Mouse (Mus musculus): Measurements from ENCODE around the gene Efna5.

Gene Efna5

DNA sequence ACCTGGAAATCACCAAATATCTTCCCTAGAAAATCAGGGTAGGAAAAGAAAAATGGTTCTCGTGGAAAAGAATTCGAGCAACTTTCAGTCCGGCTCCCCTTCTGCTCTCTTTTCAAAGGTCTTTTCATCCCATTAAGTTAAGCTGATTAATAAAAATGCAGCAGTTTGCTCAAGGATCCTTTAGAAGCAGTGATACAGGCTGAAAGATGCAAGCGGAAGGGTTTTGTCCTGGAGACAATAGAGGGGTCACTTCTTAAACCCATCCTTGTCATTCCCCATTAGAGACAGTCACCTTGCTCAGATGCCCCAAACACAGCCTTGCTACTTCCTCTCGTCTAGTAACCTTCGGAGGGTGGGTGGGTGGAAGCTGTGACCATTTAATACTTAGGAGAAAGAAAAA is 27.4 kb downstream of the Efna5 start:
- DNase-seq (ENCODE audit: low spot score in 2 of 2), result no peak

GRCm38 (mm10) chr17:62852822-62853608 is 28.1 kb downstream of the Efna5 start:
- DNase-seq (ENCODE audit: low spot score in 2 of 2), result no peak

GRCm38 (mm10) chr17:62851268-62851667 is 29.8 kb downstream of the Efna5 start:
- no peak for DNase-seq (ENCODE audit: low spot score in 2 of 2)

DNA sequence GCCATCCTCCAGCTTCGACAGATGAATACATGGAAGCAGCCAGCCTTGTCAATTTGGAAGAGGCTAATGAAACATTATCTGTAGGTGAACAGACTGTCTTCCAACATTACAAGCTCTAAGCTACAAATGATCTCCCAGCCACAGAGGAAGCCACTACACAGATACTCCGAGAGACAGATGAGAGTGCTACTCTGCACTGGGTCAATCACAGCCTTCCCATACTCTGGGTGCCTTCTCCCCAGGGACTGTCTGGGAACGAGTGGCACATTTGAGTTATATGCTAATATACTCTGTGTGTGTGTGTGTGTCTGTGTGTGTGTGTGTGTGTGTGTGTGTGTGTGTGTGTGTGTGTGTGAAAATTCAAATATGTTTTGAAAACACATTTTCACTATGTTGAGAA is 30.5 kb downstream of the Efna5 start:
- no peak for DNase-seq (ENCODE audit: low spot score in 2 of 2)

- no peak for DNase-seq (ENCODE audit: low spot score in 2 of 2)
Measured at GRCm38 (mm10) chr17:62849676-62850075, 31.4 kb downstream of the Efna5 start.

DNA sequence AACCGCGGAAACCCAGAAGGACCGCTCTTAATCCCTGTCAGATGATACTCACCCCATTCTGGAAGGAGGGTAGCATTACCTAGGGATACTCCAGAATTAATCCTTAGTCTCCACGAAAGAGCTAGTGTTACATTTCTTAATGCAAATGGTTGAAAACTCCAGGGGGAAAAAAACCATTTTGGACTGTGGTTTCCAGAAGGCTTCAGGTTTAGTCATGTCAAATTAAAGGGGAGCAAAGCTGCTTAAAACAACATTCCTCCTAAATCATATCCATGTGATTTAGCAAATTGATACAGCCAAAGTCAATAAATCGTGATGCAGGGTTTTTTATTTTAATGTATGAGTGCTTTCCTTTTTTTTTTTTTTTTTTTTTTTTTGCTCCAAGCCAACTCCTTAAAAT is 35.5 kb downstream of the Efna5 start:
- no peak for DNase-seq (ENCODE audit: low spot score in 2 of 2)

- DNase-seq (ENCODE audit: low spot score in 2 of 2), result peak in 1 of 2 experiments; percentile 40
Measured at GRCm38 (mm10) chr17:62844329-62844728, 36.8 kb downstream of the Efna5 start.

GRCm38 (mm10) chr17:62837336-62837735 is 43.8 kb downstream of the Efna5 start:
- no peak for DNase-seq (ENCODE audit: low spot score in 2 of 2)

- no peak for DNase-seq (ENCODE audit: low spot score in 2 of 2)
Measured at GRCm38 (mm10) chr17:62836598-62837106, 44.5 kb downstream of the Efna5 start.

DNA sequence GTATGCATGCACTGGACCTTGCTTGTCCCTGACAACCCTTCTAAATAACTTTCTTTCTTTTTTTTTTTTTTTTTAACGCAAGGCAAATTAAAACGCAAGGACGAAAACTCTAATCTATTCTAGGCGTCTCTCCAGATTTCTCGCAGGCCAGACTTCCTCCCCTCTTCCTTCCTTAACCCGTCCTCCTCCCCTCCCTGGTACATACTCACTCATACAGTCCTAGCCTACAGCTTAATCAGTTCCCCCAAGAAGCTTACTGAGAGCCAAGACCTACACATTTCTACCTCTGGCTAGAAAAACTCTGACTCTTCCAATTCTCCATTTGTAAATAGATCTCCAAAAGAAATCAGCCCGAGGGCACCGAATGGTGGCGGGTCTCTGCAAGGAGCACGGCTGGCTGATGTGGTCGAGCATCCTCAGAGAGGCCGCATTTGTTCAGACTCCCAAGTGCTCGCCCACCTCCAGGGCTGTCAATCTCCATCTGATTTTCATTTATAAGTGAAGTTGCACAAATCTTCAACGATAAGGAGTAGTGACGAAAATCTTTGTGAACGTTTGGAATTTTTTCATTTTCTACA is 48.5 kb downstream of the Efna5 start:
- no peak for DNase-seq (ENCODE audit: low spot score in 2 of 2)

DNA sequence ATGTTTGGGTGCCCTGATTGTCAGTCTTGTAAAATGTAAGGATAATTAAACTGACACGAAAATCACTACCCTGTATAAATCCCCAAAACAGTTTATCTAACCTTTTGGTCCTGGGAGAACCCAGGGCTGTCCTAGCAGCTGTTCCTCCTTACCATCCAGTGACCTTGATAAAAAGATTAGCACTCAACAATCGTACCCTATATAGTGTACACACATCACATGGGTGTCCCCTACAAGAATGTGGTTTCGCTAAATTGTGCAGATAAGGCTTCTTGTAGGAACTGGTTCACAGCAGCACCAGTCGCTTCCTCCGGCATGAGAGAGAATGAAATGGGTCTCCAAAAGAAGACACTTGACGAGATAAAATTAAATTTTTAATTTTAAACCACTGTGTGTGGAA is 53.6 kb downstream of the Efna5 start:
- DNase-seq (ENCODE audit: low spot score in 2 of 2), result no peak

GRCm38 (mm10) chr17:62821219-62821618 is 59.9 kb downstream of the Efna5 start:
- no peak for DNase-seq (ENCODE audit: low spot score in 2 of 2)

DNA sequence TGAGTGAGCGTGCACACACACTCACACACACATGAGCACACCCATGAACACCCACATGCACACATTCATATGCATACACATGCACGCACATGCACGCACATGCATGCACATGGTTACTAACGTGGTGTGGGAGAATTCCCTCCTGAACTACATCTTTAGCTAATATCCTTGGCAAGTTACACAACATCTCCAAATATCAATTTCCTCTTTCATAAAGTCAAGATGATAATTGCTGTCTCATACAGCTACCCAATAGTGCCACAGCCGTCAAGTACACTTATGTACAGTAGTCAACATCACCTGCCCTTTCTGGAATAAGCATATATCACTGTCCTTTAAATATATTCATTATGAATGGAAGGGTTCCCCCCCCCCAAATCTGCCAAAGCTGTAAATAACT is 61.2 kb downstream of the Efna5 start:
- no peak for DNase-seq (ENCODE audit: low spot score in 2 of 2)

GRCm38 (mm10) chr17:62818821-62819220 is 62.3 kb downstream of the Efna5 start:
- no peak for DNase-seq (ENCODE audit: low spot score in 2 of 2)

DNA sequence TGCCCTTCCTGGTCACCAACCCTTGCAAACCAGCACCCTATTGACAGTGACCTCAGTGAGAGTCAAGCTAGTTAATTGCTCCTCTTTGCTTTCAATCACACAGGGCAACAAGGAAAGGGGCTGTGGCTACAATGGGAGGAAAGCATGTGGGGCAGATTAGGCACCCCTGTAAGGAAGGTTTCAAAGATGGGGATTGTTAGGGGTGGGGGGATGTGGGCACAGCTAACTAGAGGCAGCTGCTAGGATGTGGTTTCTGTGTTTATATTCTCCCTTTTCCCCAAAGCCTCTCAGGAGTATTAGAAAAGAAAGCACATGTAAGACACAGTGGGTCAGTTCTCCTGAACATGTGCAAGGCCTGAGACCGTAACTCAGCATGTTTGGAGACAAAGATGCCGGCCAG is 62.8 kb downstream of the Efna5 start:
- no peak for DNase-seq (ENCODE audit: low spot score in 2 of 2)

DNA sequence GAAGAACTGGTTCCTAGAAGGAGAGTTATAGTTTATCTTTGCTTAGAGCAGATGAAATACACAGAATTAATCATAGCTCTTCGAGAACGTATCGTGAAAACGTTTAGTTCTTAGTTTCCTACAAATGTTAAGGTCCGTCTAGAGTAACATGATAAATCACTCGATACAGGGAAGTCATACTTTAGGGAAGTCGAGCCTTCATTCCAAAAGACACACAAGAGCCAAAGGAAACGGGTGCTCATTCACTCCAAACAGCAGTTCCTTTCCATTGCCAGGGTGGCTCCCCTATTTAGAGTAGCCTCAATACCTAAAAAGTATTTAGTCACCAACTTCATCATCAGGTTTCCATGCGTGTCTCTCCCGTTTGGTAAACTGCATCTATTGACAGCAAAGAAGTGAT is 64.2 kb downstream of the Efna5 start:
- no peak for DNase-seq (ENCODE audit: low spot score in 2 of 2)

DNA sequence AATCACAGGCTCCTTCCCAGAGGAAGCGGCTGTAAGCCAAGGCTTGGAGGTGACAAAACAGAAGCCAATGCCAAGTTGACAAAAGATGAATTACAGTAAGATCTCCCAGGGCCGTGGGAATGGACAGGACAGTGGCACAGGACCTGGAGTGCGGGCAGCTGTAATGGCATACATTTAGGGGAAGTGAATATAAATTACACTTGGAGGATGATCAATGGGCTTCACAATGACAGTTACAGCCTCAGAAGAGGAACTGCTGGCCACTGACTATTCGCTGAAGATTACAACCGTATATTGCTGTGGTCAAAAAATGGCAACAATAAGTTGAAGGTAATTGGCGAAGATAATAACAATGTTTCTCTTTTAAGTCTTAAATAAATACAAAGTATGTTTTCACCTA is 67.7 kb downstream of the Efna5 start:
- DNase-seq (ENCODE audit: low spot score in 2 of 2), result no peak

- DNase-seq (ENCODE audit: low spot score in 2 of 2), result no peak
Measured at GRCm38 (mm10) chr17:62807891-62808290, 73.2 kb downstream of the Efna5 start.

DNA sequence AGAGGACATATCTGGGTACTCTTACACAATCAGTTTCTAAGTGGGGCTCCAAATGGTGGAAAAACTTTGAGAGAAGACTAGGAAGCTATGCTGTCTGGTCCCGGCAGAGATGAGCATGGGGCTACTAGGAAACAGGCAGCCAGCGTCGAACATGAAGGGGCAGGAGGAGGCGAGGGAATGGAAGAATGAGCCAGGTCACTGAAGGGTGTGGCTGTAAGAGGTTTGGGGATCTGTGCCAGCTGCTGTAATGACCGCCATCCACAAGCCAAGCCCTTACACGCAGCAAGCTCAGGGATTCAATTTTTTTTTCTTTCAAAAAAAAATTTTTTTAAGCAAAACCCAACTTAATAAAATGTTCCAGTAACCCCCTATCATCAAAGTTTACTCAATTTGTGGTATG is 74.5 kb downstream of the Efna5 start:
- DNase-seq (ENCODE audit: low spot score in 2 of 2), result no peak

DNA sequence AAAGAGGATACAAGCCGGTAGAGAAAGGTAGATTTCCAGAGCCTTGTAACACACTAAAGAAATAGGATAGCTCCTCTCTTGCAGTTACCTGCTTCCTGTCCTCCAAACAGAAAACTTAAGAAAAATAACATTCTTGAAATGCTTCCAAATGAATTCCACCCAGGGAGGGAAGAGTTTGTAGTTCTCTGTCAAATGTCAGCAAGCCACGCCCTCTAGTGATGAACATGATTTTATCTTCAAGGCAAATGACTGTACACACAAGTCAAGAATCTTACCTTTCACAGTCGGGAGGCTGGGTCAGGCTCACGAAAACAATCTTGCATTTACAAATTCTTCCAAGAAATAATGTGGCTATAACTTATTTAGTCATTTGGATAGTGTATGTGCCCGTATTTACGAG is 78.4 kb downstream of the Efna5 start:
- no peak for DNase-seq (ENCODE audit: low spot score in 2 of 2)

DNA sequence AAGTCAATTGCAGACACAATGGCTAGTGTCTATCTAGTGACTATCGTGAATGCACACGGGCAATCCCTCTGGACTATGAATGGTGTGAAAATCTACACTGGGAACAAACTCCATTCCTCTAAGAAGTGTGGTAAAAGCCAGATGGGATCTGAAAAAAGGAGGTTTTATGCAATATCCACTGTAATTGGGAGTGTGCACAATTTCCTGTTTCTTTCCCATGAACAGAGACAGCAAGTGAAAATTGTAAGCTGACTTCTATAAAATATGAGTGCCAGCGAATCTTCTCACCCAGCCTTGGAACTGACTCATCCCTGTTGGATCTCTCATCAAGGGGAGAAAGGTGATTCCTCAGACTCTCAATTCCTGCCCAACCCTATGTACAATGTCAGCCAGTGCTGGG is 83.8 kb downstream of the Efna5 start:
- DNase-seq (ENCODE audit: low spot score in 2 of 2), result no peak

DNA sequence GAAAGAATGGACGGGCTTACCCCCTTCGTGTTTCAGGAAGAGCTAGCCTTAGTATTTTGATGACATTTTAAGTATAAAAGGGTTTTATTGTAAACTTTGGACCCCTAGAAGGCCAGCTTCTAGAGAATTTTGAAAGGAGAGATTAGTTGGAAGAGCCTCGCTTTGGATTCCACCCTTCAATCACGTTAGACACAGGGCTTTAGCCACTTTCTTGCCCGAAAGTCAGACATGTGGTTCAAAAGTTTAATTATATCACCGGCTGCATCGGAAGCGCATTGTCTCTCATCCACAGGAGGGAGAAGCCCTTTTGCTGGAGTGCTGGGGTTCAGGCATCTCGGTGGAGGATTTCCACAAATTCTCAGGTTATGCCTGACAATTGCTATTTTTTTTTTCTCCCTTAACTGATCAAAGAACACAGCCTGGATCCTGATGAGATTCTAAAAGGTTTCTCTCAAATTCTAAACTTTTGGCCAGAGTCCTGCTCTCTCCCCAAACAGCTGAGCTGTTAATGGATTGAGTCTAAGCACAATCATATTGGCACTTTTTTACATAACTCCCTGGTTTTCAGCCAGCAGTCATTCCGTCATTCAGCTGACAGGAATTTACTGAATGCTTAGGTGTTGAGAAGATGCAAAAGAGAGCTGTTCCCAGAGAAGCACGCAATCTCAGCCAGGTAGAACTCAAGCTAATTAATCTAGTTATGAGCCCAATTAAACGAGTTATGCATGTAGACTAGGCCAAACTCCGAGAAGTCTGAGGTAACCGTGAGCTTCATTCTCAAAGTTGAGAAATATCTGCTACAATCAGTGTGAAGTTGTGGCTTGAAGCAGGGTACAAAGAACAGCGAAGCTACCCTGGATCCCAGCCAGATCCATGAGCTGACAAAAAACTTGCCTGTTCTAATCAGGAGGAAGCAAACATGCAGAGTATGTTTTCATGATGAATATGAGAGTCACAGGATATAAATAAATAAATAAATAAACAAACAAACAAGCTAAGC is 91.5 kb downstream of the Efna5 start:
- DNase-seq (ENCODE audit: low spot score in 2 of 2), result no peak
